Mouse (Mus musculus) cerebral cortex, adult 2 months (tissue): ENCODE results near the gene Chchd6.

ENCODE experiments used
- WGBS: fragments of 180-500 bp; shearing (Covaris S2); methylation state at CpG from one replicate; pipeline ENCODE4 v1.1.7; 2018; 5-methylcytosine and 5-hydroxymethylcytosine counted together

Chchd6 gene

GRCm38 (mm10) chr6:89584634-89585409, 10.6 kb downstream of the Chchd6 start:
- WGBS: 35% methylated on average over 5 of the region's 5 CpGs

DNA sequence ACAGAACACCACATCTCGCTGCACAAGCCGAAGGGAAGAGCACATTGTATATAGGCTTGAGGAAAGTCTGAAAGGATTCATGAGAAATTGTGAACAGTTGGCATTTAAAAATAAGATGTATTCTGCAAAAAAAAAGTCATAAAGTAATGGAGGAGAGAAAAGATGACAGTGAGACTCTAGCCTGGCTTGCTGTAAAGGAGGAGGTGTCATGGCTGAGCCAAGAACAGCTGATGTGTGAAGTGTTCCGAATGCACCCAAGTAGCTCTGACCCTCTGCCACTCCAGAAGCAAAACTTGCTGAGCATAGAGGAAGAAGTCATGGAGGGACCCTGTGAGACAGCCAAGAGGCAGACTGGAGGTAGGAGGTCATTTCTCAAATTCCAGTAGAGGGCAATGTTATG, 12.3 kb downstream of the Chchd6 start:
- WGBS: 53% methylated on average over 3 of the region's 3 CpGs

DNA sequence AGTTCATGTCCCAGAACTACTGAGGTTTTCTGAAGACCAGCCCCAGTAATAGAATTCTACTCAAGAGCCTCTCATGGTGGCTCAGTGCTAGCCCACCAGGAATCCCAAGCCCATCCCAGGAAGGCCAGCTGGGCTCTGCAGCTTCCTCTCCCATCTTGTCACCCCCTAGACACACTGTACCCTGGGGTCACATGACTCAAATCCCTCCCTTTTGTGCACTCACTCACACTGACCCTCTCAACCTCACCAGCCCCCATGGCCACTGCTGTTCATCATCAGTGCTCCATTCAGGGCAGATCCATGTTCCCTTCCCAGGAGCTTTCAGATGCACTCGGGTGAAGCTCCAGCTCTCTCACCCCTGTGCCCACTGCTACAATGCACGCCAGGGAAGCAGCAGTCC, 20.8 kb downstream of the Chchd6 start:
- 77% methylated on average over 2 of the region's 2 CpGs for WGBS

- 87% methylated on average over 2 of the region's 2 CpGs for WGBS
These were observed 21.7 kb downstream of the Chchd6 start for GRCm38 (mm10) chr6:89573768-89574167.

DNA sequence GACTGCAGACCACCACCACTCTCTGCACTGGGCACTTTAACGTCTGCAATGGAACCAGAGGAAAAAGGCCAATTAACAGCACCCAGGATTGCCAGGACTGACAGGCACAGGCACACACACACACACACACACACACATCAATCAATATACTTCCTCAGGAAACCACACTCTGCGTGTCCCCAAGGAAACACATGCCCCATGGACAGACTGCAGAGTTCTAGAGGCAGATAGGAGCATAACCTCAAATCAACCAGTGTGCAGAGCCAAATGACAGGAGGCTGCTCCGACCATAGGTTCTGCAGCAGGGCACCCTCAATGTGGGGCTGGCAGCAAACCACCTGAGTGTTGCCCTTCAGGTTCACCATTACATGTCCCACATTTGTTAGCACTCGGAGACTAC, 26.1 kb downstream of the Chchd6 start:
- WGBS: 85% methylated on average over 4 of the region's 4 CpGs

DNA sequence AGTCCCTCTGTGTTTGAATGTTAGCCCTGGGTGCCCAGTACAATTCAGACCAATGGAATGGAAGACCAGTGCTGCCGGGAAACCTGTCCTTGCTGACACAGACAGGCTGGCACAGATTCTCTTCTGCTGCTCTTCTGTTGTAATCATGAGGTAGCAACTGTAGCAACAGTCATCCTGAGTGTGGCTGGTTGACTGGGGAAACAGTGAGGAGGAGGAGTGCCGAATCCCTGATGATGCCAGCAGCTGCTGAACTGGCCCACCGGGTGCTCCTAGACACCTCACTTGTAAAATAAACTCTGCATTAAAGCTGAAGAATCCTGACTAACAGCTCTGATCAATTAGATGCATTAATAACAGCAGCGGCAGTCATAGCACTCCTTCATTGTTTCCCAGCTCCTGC, 28.7 kb downstream of the Chchd6 start:
- WGBS: 47% methylated on average over 4 of the region's 4 CpGs

- 86% methylated on average over 4 of the region's 4 CpGs for WGBS
These were observed 32.1 kb downstream of the Chchd6 start for GRCm38 (mm10) chr6:89563381-89563780.

- 73% methylated on average over 2 of the region's 2 CpGs for WGBS
These were observed 34.6 kb downstream of the Chchd6 start for GRCm38 (mm10) chr6:89560826-89561225.

DNA sequence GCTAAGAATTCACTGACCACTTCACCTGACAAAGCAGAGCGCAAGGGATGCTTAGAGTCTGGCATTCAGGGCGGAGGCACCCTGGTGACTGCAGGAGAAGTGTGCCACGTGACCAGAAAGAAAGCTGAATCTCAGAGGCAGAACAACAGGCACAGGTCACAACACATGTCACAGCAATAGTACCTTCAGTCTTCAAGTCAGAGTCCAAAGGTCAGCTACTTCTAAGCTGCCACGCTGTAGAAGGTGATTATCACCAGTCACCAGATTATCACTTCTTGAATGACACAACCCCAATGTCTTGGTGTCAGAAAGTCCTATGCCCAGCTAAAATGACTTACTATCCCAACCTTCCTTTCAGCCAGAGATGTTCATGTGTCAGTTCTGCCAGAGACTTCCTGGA, 37.8 kb downstream of the Chchd6 start:
- 95% methylated on average over 4 of the region's 4 CpGs for WGBS

DNA sequence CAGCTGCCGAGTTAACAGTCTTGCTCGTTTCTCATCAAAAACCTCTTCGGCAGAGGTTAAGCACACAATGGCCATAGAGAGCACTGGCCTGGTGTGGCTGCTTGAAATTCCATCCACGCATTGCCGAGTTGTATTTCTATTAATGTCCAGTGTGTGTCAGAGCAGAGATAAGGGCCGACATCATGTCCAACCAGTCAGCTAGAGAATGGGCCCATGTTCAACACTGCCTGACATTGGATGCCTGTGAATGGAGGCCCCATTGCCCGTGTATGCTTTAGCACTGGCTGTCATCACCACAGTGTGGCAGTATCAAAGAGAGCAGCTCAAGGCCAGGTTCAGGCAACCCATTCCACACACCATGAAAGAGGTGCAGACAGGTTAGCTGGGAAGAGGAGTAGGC, 38.9 kb downstream of the Chchd6 start:
- WGBS: 51% methylated on average over 7 of the region's 7 CpGs

GRCm38 (mm10) chr6:89555971-89556370, 39.5 kb downstream of the Chchd6 start:
- 97% methylated on average over 1 of the region's 1 CpGs for WGBS

- 56% methylated on average over 5 of the region's 5 CpGs for WGBS
These were observed 41.4 kb downstream of the Chchd6 start for GRCm38 (mm10) chr6:89554029-89554428.

DNA sequence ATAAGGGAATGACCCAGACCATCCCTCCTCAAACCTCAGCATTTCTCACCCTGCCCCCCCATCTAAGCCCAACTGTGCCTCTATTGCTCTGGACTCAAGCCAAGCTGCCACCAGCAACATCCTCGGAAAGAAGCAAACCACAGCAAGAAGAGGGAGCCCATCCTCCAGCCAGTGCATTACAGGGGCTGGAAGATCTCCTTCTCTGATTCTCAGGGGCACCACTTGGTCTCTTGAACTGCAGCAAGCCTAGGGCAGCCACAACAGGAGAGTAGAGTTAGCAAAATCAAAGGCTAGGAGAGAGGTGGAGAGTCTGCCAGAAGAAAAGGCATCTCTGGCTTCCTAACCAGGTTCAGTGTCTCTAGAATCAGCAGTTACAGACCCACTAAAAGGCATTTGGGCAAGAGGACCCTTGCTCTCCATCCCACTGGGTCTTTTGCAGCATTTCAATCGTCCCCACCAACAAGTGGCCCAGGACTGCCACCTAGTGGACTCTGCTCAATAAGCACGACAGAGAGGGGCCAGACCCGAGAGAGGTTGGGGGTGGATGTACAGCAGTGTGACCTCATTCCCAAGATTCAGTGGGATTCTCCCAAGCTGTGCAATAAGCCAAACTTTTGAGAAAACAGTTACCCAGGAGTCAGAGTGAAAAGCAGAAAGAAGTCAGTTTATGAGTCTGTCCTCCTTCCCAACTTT, 42.3 kb downstream of the Chchd6 start:
- 2% methylated on average over 4 of the region's 4 CpGs for WGBS

DNA sequence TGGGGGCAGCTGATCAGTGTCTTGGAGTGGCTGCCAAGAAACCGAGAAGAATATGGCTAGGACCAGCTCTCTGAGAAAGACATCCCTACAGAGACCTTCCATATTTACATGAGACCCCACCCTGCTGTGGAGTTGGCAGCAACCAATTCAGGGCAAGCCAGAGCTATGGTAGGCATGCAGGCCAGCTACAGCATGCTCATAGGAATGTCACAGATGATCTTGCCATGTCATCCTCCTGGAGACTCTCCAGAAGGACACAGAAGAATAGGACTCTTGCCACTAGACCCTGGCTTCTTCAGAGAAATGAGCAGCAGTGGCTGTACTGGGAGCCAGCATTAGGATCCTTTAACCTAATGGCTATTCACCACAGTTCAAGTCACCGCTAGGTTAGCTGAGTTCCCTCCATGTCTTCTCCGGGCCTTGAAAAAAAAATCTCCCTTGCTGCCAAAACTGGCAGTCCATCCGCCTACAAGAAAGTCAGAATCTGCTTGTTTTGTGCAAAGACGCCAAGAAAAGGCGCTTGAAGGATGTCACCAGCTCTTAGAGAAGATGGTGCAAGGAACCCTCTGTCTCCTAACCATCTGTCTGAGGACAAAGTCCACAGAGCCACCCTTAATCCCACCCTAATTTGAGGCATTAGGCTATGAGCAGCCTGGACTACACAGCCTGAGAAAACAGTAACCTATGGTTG, 43.0 kb downstream of the Chchd6 start:
- 51% methylated on average over 6 of the region's 6 CpGs for WGBS

- WGBS: 90% methylated on average over 3 of the region's 3 CpGs
These were observed 46.3 kb downstream of the Chchd6 start for GRCm38 (mm10) chr6:89549157-89549556.

DNA sequence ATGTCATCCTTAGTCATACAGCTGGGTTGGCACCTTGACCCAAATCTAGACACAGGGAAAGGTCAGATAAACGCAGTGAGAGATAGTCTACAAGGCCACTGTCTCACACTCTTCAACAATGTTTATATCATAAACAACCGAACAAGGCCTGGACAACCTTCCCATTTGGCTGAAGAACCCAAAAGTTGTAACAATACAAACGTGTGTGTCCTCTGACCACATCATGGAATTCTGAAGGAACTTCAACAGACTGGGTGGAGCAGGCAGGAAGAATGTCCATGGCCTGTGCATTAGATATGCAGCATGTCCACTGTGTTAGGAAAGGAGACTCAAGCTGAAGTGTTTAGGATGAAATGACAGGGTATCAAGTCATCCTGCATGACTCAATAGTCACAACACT, 47.5 kb downstream of the Chchd6 start:
- 90% methylated on average over 3 of the region's 3 CpGs for WGBS

GRCm38 (mm10) chr6:89538102-89538751, 57.2 kb downstream of the Chchd6 start:
- 92% methylated on average over 1 of the region's 1 CpGs for WGBS

- 48% methylated on average over 1 of the region's 1 CpGs for WGBS
These were observed 59.7 kb downstream of the Chchd6 start for GRCm38 (mm10) chr6:89535626-89536225.

GRCm38 (mm10) chr6:89524766-89525165, 70.7 kb downstream of the Chchd6 start:
- WGBS: 74% methylated on average over 2 of the region's 2 CpGs

DNA sequence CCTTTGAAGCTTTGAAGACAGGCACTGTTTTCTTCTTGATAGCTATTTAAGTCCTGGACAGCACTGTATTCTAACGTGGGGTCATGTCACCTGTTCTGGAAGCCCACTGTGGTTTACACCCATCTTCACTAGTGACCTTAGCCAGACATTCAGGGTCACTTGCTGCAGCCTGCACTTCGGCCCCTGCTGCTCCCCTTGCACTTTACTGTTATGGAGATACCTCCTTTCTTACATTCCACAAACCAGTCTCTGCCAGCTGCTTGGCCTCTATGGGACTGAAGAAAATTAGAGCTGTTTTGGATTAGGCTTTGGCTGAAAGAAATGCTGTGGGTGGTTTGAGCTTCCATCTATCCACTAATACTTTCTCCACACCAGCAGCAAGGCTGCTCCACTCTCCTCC, 86.7 kb downstream of the Chchd6 start:
- WGBS: 50% methylated on average over 2 of the region's 2 CpGs

DNA sequence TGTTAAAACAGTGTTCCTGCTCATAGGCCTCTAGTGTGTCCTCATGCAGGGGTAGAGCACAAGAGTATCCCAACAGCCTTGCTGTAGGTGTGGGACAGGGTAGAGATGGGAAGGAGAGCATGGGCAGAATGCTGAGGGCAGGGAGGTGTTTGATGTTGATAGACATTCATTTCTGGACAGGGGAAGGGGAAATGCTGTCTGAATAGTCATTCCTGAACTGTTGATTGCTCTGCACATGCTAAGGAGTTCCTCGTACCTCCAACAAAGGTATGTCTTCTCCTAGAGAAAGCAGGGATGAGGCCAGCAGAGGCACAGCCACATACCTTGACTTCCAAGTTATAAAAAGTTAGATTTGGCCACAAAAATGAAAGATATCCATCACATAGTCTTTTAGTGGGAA, 95.5 kb downstream of the Chchd6 start:
- 100% methylated on average over 1 of the region's 1 CpGs for WGBS
